Mouse (Mus musculus) cerebellum, adult 11 months (tissue): ENCODE measurements around the gene 1700024G13Rik.
"Not testable (repeated sequence)": the region's sequence is repeated elsewhere in the genome, so short reads cannot be mapped to it uniquely, and the experiment has no call there.

Source experiments
- DNase-seq: peaks from one replicate; pipeline ENCODE4 v3.0.0; 2022

1700024G13Rik gene

DNA sequence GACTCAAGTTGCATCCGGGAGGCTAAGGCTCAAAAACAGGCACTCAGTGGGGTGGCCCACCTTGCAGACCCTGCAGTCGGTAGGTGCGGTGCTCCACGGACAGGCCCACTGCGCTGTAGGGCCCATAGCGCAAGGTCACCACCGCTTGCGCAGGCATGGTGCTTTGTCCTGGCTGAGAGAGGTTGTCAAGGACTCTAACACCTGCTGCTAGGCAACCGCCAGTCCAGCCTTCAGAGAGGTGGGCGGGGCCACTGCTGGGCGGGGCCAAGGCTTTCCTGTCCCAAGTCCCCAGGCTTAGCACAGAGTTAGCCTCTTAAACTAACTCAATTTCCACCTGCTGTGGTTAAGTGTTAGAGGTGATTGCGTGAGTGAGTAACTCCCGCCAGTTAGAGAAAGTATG, at the start of gene 1700024G13Rik:
1700024G13Rik (minus strand) TSS at position 196 of the 400 bp plus-strand sequence.
- DNase-seq: no peak

DNA sequence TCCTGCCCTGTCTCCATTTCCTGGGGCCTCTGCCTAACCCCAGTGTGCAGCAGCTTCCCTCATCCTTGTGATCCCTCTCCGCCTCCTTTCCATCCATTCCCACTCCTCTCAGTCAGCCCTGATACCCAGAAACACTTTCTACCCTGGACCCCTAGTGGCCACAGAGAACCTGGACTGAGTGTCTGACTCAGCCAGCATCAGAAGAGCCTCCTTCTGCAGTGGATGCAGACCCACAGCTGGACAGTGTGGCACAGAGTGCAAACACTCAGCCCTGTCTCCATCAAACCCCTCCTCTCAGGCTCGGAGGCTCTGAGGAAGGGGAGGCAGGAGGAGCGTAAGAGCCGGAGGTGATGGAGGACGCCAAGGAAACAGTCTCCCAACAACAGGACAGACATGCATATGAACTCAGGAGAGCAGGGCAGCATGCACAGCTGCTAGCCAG, 49.2 kb upstream of the 1700024G13Rik start:
- DNase-seq: no peak

DNA sequence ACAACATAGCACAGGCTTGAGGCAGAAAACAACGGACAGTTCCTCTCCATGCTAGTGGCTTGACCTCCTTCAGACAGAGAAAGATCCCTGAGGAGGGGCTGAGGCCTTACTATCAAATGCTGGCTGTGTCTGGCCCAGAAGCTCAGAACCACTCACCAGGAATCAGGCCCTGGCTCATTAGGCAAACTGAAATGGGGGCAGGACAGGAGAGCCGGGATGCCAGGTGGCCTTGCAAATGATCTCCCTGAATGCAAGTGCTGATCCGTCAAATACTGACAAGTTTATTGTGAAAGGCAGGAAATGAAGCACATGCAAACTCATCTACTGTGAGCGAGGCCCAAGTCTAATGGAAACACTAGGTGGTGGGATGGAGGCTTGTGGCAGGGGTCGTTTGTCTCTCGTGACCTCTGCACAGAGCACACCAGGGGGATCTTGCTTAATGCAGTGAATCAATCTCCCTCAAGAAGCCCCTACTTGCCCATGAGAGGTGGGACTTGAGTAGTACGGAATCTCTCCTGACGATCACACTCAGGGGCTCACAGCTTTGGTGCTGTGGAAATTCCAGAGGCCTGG, 40.9 kb upstream of the 1700024G13Rik start:
- no peak for DNase-seq

DNA sequence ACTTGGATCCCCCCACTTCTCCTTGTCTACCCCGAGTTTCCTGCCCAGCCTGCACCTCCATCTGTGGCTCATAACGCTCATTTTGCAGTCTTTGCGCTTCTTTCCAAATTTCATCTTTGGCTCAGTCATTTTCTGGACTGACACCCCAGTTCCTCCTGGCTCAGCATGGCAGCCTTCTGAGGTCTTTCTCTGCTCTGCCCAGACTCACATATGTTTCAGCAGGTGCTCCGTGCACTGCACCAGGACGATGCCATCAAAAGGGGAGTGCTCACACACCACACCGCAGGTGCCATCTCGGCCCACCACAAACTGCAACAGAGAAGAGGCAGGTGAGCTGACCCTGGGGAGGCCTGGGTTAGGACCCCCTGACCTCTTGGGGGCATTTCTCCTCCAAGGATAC, 35.8 kb upstream of the 1700024G13Rik start:
- peak; percentile 41 for DNase-seq

DNA sequence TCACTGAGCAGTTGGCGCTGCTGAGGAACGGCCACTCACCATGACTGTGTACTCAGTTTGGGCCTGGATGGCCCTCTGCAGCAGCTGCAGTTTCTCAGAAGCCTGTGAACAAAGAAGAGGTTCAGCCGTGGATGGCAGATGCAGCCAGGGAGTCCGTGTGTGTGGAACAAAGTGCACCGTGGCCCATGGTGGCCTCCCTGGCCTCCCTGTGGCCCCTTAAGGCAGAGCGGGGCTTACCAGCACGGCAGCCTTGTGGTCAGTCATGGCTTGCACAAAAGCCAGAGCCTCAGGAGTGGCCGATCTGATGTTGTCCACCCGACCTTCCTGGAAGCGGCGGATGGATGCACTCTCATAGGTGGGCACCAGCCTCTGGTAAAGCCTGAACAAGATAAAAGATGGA, 30.6 kb upstream of the 1700024G13Rik start:
- DNase-seq: no peak

DNA sequence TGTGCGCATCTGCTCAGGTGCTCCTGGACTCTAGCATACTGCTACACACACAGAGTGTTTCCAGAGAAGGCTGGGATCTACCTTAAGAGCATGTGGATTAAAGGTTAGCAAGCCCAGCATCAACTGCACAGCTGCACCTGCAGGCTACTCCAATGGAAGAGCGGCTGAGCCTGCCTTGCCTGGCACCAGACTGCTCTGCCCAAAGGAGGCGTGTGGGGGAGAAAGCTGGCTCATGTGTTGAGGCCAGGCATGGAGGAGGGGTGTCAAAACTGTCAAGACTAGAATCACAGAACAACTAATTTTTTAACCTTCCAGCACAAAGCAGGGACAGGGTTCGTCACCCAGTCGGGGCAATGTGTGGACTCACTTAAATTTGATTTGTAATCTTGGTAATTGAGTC, 23.9 kb upstream of the 1700024G13Rik start:
- DNase-seq: no peak

DNA sequence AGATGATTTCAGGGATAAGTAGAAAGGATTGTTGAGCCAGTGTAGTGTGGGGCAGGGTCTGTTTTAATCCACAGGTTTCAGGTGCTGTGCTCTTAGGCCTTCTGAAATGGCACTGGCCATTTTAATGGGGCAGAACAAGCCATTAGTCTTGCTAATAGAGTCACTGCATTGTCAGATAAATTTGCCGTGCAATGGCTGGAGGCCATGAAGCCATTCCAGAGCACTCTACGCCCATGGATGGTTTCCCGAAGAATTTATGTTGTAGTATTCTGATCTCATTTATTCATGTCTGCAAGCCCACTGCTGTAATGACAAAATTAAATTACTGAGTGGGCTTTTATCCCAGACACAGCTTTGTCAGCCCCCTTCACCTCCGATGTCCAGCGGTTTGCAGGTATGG, 21.9 kb upstream of the 1700024G13Rik start:
- DNase-seq: no peak

DNA sequence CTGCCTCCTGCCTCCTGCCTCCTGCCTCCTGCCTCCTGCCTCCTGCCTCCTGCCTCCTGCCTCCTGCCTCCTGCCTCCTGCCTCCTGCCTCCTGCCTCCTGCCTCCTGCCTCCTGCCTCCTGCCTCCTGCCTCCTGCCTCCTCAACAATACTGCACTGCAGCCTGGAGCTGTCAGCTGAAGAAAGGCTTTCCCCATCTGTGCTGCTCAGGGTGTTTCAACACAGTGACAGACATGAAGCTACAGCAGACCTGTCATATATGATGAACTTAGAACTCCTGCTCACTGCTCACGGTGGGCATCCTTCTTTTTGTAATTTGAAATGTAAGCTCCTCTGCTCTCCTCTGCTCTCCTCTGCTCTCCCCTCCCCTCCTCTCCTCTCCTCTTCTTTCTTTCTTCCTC, 17.2 kb upstream of the 1700024G13Rik start:
- DNase-seq: not testable (repeated sequence)

DNA sequence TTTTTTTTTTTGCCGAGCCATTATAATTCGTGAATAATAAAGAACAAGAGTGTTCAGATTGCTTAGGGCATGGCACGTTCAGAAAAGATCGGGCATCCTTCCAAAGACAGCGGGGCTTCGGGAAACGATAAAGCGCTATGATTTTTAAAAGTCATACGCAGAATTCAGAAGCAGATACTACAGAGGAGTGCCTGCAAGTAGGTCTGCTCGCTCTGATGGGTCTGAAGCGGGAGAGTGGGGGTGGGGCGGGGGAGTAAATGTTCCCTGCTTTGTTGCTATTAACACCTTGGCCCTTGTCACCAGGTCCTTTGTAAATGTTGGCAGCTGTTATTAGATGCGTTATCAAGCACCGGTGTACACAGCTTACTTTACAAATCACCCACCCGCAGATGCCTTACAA, 6.6 kb downstream of the 1700024G13Rik start:
- no peak for DNase-seq

DNA sequence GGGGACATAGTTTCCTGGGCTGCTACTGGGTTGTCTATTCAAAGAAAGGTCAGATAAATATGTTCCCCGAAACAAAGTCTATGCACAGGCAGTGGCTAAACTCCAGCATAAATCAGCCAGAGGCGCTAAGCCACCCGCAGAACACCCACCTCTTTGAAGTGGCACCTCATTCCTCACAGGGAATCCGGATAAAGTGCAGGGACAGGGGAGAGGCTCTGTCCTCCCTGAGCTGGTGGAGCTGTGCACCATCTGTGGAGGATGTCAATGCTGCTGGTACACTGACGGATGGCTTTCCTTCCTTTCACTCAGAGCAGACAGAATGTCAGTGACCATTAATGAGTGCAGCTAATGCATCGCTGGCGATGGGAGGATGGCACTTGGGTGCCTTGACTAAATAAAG, 7.1 kb downstream of the 1700024G13Rik start:
- DNase-seq: peak; percentile 26

DNA sequence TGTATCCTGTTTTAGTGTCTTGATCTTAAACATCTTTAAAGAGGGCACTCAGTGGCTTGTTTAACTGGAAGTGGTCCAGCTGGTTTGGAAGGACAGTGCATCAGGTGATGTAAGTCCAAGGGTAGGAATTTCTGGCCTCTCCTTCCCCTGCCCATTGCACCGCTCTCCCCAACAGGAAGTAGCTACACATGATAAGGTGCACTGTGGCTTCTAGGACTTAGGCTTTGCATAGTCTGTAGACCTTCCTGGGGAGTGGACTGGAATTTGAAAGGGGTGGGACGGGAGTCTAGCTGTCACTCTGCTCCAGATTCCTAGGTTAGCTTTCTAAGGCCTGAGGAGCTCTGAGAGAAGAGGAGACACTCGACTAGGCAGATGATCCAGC, 8.1 kb downstream of the 1700024G13Rik start:
- no peak for DNase-seq

DNA sequence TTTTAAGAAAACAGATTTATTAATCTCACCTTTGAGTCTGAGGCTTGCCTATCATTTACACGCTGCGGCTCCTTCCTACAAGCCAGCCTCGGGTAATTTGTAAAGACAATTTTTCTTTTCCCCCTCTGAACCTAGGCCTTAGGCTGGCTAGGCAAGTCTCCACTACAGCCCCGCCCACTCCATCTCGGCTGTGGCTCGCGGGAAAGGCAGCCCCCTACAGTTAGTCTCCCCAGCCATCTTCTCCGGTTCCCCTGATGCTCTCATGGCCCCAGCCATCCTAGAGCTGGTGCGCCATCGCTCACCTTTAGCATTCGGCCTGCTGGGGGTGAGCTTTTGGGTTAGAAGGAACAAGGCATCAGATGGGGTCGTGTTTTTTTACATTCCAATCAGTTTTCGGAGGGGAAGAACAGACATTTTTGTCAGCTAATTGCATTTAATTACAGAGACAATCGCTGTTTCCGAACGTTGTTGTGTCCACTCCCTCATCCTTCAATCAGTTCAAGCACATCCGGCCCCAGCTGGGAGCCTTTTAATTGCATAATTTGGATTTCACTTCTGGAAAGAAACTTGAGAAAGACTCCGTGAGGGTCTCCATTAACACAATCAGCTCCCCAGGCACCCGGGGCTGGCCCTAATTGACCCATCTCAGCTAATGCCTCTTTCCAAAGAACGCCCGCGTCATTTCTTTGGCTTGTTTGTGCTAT, 8.6 kb downstream of the 1700024G13Rik start:
- DNase-seq: no peak

DNA sequence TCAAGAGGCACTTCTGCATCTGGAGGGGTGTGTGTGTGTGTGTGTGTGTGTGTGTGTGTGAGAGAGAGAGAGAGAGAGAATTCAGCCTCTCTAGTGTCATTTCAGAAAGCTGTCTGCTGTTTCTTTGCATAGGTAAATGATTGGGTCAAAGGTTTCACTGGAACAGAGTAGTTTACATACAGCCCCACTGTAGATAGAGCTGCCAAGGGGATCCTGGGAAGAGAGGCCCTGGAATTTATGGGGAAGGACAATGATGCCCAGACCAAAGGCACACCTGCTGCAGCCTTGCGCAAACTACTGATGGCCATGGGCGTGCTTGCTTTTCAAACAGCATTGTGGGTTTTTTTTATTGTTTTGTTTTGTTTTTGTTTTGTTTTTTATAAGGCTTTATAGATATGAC, 15.7 kb downstream of the 1700024G13Rik start:
- DNase-seq: no peak

DNA sequence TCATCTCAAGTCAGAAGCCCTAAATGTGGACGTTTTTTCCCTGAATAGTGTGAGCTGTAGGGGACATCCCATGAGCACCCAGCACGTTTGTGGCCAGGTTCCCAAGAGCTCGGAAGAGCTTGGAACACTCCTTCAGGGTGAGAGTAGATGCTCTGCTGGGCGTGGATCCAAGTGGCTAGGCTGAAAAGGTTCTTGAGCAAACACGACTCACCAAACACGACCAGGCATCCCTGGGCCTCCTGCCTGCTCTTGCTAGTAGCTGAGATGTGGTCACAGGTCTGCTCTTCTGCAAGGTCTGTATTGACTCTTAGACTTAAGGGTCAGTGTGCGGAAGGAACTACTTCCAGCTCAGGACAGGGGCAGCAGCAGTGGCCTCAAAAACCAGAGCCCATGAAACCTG, 18.4 kb downstream of the 1700024G13Rik start:
- no peak for DNase-seq

DNA sequence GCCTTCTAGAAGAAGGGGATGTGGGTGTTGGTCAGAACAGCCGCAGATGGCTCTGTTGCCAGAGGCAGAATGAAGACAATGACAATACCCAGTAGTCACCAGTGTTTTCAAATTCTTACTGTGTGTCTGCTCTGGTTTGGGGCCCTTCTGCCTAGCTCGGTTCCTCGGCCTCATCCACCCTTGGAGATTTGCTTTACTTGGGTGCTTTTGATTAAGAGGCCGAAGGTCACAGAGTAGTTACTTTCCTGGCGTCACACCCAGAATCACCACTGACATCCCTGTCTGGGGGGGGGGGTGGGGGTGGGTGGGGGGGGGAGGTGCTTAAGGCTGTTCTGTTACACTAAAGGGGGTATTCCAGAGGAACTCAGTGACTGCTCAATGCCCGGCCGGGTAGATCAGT, 23.8 kb downstream of the 1700024G13Rik start:
- DNase-seq: no peak

DNA sequence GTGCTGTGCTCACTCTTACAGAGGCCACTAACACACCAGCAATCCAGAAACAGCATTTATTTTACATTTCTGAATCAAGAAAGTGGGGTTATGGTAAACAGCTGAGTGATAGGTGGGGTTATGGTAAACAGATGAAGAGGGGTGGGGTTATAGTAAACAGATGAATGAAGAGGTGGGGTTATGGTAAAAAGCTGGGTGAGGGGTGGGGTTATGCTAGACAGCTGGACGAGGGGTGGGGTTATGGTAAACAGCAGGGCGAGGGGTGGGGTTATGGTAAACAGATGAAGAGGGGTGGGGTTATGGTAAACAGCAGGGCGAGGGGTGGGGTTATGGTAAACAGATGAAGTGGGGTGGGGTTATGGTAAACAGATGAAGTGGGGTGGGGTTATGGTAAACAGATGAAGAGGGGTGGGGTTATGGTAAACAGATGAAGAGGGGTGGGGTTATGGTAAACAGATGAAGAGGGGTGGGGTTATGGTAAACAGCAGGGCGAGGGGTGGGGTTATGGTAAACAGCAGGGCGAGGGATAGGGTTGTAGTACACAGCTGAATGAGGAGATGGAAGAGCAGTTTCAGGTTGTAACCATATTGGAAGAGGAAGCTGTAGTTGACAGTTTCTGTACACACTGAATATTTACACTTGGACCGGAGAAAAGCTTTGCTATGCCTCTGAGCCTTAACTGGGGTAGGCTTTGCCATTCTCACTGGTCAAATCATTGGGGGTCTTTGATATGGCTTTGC, 36.8 kb downstream of the 1700024G13Rik start:
- DNase-seq: not testable (repeated sequence)

DNA sequence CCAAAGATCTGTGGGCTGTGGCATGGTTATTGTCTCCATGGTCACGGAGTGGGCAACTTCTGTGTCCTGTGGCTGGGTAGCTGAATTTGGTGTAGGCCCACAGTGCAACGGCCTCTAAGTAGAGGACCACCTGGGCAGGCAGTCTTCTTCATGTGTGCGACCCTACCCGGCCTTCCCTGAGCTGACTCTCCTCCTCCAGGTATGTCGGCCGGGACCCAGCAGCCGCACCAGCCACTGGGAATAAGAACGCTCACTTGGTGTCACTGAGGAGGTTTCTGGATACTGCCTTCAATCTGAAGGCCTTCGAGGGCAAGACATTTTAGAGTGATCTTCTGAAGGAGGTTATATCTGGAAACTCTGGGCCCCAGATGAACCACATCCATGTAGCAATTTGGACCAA, 40.9 kb downstream of the 1700024G13Rik start:
- no peak for DNase-seq

DNA sequence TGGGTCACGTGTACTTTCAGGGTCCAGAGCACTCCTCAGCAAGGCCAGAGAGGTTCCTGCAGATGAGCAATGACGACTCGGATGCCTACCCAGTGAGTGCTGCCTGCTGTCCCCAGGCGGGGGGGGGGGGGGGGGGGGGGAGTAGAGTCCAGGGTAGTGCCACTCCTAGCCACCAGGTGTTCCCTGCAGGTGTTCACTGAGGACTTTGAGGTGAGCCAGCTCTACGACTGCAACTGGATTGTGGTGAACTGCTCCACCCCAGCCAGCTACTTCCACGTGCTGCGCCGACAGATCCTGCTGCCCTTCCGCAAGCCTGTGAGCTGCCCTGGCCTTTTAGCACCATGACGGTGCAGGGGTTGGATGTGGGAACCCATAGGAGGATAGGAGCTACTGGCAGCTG, 43.5 kb downstream of the 1700024G13Rik start:
- DNase-seq: no peak

DNA sequence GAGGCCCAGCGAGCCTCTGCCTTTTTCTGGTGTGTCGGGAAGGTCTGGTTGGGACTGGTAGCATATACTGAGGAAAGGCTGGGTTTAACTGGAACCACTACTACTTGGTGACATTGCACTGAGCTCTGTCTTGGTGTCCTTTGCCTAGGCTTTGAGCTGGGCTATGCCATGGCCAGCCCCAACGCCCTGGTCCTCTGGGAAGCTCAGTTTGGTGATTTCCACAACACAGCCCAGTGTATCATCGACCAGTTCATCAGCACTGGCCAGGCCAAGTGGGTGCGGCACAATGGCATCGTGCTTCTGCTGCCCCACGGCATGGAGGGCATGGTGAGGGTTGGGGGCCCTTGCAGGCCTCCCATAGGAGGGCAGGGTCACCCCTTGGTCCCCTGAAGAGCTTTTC, 44.0 kb downstream of the 1700024G13Rik start:
- no peak for DNase-seq

DNA sequence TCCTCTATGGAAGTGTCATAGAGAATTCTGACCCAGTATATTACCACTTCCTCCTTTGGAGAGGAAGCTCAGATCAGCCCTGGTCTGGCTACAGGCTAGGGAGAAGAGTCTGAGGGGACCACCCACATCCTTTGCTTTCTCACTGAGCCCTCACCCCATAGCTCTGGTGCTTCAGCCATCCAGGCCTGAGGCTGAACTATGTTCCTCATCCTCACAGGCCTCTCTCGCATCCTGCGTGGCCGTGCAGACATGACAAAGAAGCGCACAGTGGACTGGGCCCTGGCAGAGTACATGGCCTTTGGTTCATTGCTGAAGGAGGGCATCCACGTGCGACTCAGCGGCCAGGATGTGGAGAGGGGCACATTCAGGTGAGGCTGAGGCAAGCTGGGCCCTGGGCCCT, 46.4 kb downstream of the 1700024G13Rik start:
- no peak for DNase-seq

DNA sequence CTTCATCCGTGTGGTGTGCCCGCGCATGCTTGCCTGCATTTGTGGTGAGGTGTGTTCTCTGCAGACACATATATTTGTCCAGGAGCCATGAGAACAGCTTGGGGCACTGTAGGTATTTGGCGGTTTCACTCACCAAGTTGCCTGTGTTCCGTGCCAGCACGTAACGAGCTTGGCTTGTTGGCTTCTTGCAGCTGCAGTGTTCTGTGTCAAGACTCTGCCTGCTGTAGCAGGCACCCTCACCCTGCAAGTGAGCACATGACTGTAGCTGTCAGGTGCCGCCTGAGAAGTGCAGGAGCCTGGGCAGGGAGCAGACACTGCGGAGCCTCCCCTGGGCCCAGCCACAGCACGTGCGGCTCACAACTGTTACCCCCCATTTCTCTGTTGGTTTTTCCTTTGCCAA, 51.6 kb downstream of the 1700024G13Rik start:
- peak; percentile 78 for DNase-seq

DNA sequence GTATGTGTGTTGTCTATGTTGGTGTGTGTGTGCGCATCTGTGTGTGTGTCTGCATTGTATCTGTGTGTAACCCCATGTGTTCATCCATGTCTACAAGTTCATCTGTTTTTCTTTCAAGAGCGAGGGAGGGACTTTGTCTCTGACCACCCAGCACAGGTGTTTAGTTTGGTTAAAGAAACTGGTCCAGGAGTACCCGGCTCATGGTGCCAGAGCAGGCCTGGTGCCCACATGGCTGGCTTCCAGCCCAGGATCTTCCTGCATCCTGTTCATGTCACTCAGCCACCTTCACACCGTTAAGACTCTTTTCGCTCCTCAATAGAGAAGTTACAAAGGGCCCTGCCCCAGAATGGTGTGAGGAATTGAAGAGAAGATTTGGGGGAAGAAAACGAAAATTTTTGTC, 52.2 kb downstream of the 1700024G13Rik start:
- DNase-seq: peak; percentile 63

DNA sequence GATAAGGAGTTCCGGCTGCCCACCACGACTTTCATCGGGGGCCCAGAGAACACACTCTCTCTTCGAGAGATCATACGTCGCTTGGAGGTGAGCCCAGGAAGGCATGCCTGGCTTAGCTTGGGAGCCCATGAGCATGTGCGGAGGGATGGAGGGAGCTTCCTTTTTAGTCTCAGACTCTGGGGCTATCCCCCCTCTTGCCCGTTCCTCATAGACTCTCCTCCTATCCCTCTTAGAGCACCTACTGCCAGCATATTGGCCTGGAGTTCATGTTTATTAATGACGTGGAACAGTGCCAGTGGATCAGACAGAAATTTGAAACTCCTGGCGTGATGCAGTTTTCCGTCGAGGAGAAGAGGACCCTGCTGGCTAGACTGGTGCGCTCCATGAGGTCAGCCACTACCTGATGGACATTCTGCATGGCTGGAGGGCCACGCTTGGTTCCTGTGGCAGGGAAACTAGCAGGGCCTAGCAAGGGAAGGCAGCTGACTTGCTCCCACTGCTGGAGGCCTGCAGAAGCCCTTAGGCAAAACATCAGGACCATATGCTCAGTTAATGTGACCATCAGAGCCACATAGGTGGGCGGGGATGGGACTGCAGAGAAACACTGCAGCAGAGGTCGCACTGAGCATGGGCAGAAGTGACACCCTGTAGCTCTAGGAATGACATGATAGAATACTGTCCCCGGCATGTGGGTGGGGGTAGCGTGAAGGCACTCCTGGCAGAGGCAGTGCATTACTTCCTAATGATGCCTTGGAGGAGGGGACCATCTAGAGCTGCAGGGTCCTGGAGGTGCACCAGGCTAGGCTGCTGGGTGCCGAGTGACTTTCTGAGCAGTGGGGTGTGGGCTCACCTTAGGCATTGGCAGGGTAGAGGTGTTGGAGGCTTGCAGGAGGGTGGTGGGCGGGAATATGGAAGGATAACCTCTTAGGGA, 55.4 kb downstream of the 1700024G13Rik start:
- no peak for DNase-seq
